Mouse (Mus musculus) MEL (cell line): ENCODE measurements around the gene 6030452D12Rik.

Experiments used
- CTCF ChIP-seq, 3 experiments: IDR thresholded peaks in 2 of 3; conservative IDR thresholded peaks in 1 of 3; 2 replicates each; pipeline ENCODE4 v1.5.1; 2011 to 2012; ENCODE audit warnings: low read length in 3 of 3, low read depth in 2 of 3, mild to moderate bottlenecking in 2 of 3, improper control_type of control experiment in 1 of 3, inconsistent platforms in 1 of 3, mixed read lengths in 1 of 3, moderate library complexity in 1 of 3; ENCODE audit not compliant: control insufficient read depth in 1 of 3, insufficient read depth in 1 of 3, poor library complexity in 1 of 3, severe bottlenecking in 1 of 3
- GATA1 ChIP-seq: IDR thresholded peaks from 2 replicates; pipeline ENCODE4 v1.6.1; 2011; ENCODE audit warnings: low read depth, low read length, improper control_type of control experiment
- JUND ChIP-seq: IDR thresholded peaks from 2 replicates; pipeline ENCODE4 v1.6.1; 2011; ENCODE audit warnings: low read depth, mild to moderate bottlenecking, improper control_type of control experiment, low read length
- POLR2A ChIP-seq, 2 experiments: IDR thresholded peaks; 2 replicates each; pipeline ENCODE4 v1.6.1; 2011 to 2012; ENCODE audit warnings: low read length in 2 of 2, mild to moderate bottlenecking in 2 of 2, control low read depth in 1 of 2, improper control_type of control experiment in 1 of 2, low read depth in 1 of 2, moderate library complexity in 1 of 2; ENCODE audit not compliant: control insufficient read depth in 1 of 2, insufficient read depth in 1 of 2, poor library complexity in 1 of 2
- RAD21 ChIP-seq: IDR thresholded peaks from 2 replicates; pipeline ENCODE4 v1.6.1; 2011; ENCODE audit warnings: mild to moderate bottlenecking, low read depth, low read length, improper control_type of control experiment

DNA sequence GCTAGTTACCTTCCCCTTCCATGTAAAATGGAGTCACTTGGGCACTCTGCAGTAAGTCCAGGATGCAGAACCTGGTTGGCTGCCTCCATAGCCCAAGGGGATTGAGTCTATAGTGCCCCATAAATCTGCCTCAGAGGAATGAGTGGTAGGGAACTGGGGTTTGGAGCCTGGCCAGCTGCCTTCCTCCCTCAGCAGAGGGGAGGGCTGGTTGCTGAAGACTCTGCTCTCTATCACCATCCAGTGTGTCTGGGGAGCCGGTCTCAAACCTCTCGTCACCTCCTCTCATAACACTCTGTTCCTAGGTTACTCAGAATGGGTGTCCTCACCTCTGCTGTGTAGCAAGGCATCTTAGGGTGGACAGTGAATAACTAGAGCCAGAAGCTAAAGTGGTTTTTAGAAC, 16.3 kb downstream of the 6030452D12Rik start:
- TF ChIP-seq CTCF (IDR thresholded peaks at IDR 0.05 in 2 of 3, conservative IDR thresholded peaks at IDR 0.05 in 1 of 3; ENCODE audit: control insufficient read depth in 1 of 3, insufficient read depth in 1 of 3, low read depth in 2 of 3, low read length in 3 of 3, poor library complexity in 1 of 3, severe bottlenecking in 1 of 3) (no peak), POLR2A (IDR thresholded peaks at IDR 0.05; ENCODE audit: control insufficient read depth in 1 of 2, insufficient read depth in 1 of 2, low read depth in 1 of 2, low read length in 2 of 2, poor library complexity in 1 of 2) (no peak), JUND (no peak), RAD21 (no peak), GATA1 (no peak)
